Mouse (Mus musculus) intestine, embryonic 14.5 days (tissue): ENCODE results near the gene Polh. TPM values are rescaled to one million over a fixed set of nuclear protein-coding genes. Genes with fewer than 3 reads are reported as not detected.

Source experiments
- ATAC-seq: fragments of 200-750 bp; cut with Nextera tagmentation; replicated peaks from 2 replicates; pipeline ENCODE4 v1.8.0; 2017; ENCODE audit warnings: low read depth, moderate number of reproducible peaks, moderate TSS enrichment, moderate library complexity; ENCODE audit not compliant: low FRiP score, low TSS enrichment
- DNase-seq: peaks from one replicate; pipeline ENCODE4 v3.0.0-alpha.2; 2018; ENCODE audit warnings: low spot score
- H3K27ac ChIP-seq: fragments of 300-500 bp; sonication (generic); 2 replicates; pipeline ENCODE4 v1.5.1; 2014; ENCODE audit warnings: low read depth, mild to moderate bottlenecking, control low read depth
- H3K27me3 ChIP-seq: fragments of 300-500 bp; sonication (generic); replicated peaks from 2 replicates; pipeline ENCODE4 v1.6.1; 2014; ENCODE audit warnings: low read length, control low read depth; ENCODE audit not compliant: control insufficient read depth, insufficient read depth
- H3K36me3 ChIP-seq: fragments of 300-500 bp; sonication (generic); 2 replicates; pipeline ENCODE4 v1.6.1; 2014; ENCODE audit warnings: low read length, control low read depth; ENCODE audit not compliant: control insufficient read depth, insufficient read depth
- H3K4me1 ChIP-seq: fragments of 300-500 bp; sonication (generic); replicated peaks from 2 replicates; pipeline ENCODE4 v1.6.1; 2014; ENCODE audit warnings: low read length, control low read depth, mixed read lengths; ENCODE audit not compliant: control insufficient read depth, insufficient read depth
- H3K4me2 ChIP-seq: fragments of 300-500 bp; sonication (generic); 2 replicates; pipeline ENCODE4 v1.6.1; 2014; ENCODE audit warnings: low read length
- H3K4me3 ChIP-seq: fragments of 300-500 bp; sonication (generic); 2 replicates; pipeline ENCODE4 v1.5.1; 2014; ENCODE audit warnings: low read depth, low read length, control low read depth, mixed read lengths
- H3K9ac ChIP-seq: fragments of 300-500 bp; sonication (generic); 2 replicates; pipeline ENCODE4 v1.6.1; 2014; ENCODE audit warnings: mild to moderate bottlenecking, low read length
- H3K9me3 ChIP-seq: fragments of 300-500 bp; sonication (generic); 2 replicates; pipeline ENCODE4 v1.6.1; 2016; ENCODE audit warnings: low read length, control low read depth; ENCODE audit not compliant: control insufficient read depth
- WGBS: fragments of 180-500 bp; shearing (Covaris S2); extraction: QIAGEN DNeasy Blood & Tissue Kit; methylation state at CpG from one replicate; pipeline ENCODE4 v1.1.7; 2014; 5-methylcytosine and 5-hydroxymethylcytosine counted together
- polyA plus RNA-seq: library from polyadenylated mRNA; unstranded; fragments of >200 nt; fragmentation: Nextera tagmentation; extraction: Ambion mirVana; gene quantifications from 2 replicates; pipeline ENCODE4 v1.2.1, GENCODE M21; 2014

The Polh gene
- polyA plus RNA-seq, 1 experiment from 2014 or later = 9.7 TPM

DNA sequence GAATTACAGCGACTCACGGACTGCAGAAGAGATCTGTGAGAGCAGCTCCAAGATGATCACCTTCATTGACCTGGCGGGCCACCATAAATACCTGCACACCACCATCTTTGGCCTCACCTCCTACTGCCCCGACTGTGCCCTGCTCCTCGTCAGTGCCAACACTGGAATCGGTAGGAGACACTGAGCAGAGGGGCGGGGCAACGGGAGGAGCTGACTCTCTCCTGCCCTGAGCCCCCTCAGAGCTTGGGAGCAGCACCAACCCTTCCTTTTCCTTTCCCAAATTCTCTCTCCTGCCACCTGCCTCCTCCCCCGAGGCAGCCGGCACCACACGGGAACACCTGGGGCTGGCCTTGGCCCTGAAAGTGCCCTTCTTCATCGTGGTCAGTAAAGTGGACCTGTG is 37.0 kb downstream of the Polh start:
- Histone ChIP-seq H3K36me3 (peaks cover 64% of the 10 kb centered on the region), H3K4me1 (peaks cover 17% of the 10 kb centered on the region), H3K9me3 (no peaks in the 10 kb centered on the region), H3K9ac (no peak overlapping the region), H3K27me3 (no peaks in the 10 kb centered on the region), H3K4me2 (no peak overlapping the region), H3K4me3 (no peak overlapping the region), H3K27ac (no peak overlapping the region)
- DNase-seq (no peak), ATAC-seq (no peak)
- WGBS = 83% methylated on average over 12 of the region's 12 CpGs

DNA sequence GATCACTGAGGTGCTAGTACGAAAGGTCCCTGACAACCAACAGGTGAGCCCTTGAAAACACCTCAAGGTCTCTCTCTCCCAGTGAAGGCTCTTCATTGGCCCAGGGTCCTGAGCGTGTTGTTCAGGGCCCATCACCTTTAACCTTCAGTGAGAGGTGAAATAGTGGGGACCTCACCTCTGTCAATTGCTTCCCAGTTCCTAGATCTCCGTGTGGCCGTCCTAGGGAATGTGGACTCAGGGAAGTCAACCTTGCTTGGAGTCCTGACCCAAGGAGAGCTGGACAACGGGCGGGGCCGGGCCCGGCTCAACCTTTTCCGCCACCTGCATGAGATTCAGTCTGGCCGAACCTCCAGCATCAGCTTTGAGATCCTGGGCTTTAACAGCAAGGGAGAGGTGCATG is 37.7 kb downstream of the Polh start:
- Histone ChIP-seq H3K27me3 (no peaks in the 10 kb centered on the region), H3K9ac (no peak overlapping the region), H3K4me3 (no peak overlapping the region), H3K4me1 (peaks cover 18% of the 10 kb centered on the region), H3K9me3 (no peaks in the 10 kb centered on the region), H3K27ac (no peak overlapping the region), H3K36me3 (peaks cover 57% of the 10 kb centered on the region), H3K4me2 (no peak overlapping the region)
- DNase-seq = no peak
- no peak for ATAC-seq
- 95% methylated on average over 10 of the region's 10 CpGs for WGBS

DNA sequence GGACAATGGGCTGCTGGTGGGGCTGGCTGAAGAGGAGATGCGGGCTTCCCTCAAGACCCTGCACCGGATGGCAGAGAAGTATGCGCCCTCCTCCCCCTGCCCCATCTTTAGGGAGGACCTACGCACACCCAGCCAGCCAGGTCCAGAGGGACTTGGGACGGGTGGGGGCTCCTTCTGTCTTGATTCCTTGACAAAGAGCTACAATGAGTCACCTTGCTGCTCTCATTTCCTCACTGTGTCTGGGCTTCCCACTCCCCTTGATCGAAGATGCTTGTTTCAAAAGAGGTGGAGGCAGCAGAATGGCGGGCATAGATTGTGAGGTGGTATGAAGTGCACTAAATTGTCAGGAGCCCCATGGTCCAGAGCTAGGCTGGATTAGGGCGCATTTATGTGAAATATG is 38.1 kb downstream of the Polh start:
- 96% methylated on average over 8 of the region's 8 CpGs for WGBS
- H3K27ac ChIP-seq = no peak overlapping the region

DNA sequence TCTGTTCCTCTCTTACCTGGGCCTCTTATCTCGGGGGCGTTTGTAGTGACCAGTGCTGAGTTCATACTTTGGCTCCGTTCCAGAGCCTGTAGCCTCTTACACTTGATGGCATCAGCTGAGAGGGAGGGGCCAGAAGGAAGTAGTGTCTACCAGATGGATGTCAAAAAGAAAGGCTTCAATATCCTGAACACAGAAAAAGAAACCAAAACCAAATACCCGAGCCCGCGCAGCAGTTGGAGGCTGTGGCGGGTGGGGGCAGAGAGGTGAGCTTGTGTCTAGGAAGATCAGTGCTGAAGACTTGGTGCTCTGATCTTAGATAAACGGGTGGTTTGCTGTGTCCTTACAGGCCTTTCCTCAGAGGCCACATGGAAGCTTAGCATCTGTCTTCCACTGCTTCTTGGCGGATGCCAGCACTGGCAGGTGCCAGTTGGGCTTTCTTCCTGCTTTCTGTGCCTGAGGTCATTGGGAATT is 39.5 kb downstream of the Polh start:
- Histone ChIP-seq H3K27me3 (no peaks in the 10 kb centered on the region), H3K4me2 (peak overlapping the region; percentile 55), H3K4me1 (peaks cover 21% of the 10 kb centered on the region), H3K4me3 (no peak overlapping the region), H3K36me3 (peaks cover 39% of the 10 kb centered on the region), H3K9me3 (no peaks in the 10 kb centered on the region), H3K27ac (no peak overlapping the region), H3K9ac (no peak overlapping the region)
- 76% methylated on average over 9 of the region's 9 CpGs for WGBS
- no peak for ATAC-seq
- DNase-seq = peak; percentile 61

More for the DNA sequence above, 38.1 kb downstream of the Polh start:
- H3K9me3 ChIP-seq = no peaks in the 10 kb centered on the region
- no peak overlapping the region for H3K4me2 ChIP-seq
- no peak for DNase-seq
- H3K36me3 ChIP-seq = peaks cover 53% of the 10 kb centered on the region
- peaks cover 21% of the 10 kb centered on the region for H3K4me1 ChIP-seq
- ATAC-seq = no peak
- no peak overlapping the region for H3K4me3 ChIP-seq
- no peak overlapping the region for H3K9ac ChIP-seq
- H3K27me3 ChIP-seq = no peaks in the 10 kb centered on the region

DNA sequence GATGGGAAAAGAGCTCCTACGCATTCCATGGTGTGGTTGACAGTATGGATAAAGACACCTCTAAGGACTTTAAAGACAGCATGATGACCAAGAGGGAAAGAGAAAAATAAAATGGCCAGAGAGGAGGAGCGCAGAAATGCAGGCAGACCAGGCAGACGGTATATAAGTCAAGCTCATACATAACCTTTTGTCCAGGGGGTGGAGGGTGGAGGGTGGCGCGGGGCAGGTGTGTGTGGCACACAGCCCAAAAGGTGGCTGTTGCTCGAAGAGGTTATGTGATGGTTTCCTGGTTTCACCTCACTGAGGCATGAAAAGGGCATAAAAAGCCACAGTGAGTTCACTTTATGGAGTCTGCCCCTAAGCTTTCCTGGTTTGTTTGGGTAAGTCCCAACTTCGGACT is 39.9 kb downstream of the Polh start:
- peaks cover 21% of the 10 kb centered on the region for H3K4me1 ChIP-seq
- peak overlapping the region; percentile 55 for H3K4me2 ChIP-seq
- H3K9me3 ChIP-seq = no peaks in the 10 kb centered on the region
- no peak for ATAC-seq
- no peak overlapping the region for H3K9ac ChIP-seq
- H3K4me3 ChIP-seq = no peak overlapping the region
- 89% methylated on average over 7 of the region's 7 CpGs for WGBS
- DNase-seq = no peak
- no peaks in the 10 kb centered on the region for H3K27me3 ChIP-seq
- H3K27ac ChIP-seq = no peak overlapping the region
- H3K36me3 ChIP-seq = peaks cover 35% of the 10 kb centered on the region

DNA sequence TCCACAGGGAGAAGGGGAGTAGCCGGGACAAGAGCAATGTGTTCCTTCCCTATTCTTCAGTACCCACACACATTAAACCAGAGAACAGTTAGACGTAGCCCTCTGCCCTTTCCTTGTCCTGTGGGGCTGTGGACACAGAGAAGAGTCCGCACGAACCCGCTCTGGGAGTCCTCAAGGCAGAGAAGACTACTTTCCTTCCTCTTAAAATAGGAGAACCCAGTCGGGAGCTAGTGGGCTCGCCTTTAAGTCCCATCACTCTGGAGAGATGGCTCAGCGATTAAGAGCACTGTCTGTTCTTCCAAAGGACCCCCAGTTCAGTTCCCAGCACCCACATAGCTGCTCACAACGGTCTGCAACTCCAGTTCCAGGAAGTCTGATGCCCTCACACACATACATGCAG is 40.7 kb downstream of the Polh start:
- no peaks in the 10 kb centered on the region for H3K27me3 ChIP-seq
- H3K36me3 ChIP-seq = peaks cover 27% of the 10 kb centered on the region
- peak overlapping the region; percentile 80 for H3K4me3 ChIP-seq
- H3K9ac ChIP-seq = peak overlapping the region; percentile 84
- no peak for DNase-seq
- peak overlapping the region; percentile 18; the same call in 1 of the 2 replicates for H3K27ac ChIP-seq
- H3K4me2 ChIP-seq = peak overlapping the region; percentile 55
- peaks cover 21% of the 10 kb centered on the region for H3K4me1 ChIP-seq
- no peaks in the 10 kb centered on the region for H3K9me3 ChIP-seq
- ATAC-seq = no peak
- 42% methylated on average over 9 of the region's 9 CpGs for WGBS

DNA sequence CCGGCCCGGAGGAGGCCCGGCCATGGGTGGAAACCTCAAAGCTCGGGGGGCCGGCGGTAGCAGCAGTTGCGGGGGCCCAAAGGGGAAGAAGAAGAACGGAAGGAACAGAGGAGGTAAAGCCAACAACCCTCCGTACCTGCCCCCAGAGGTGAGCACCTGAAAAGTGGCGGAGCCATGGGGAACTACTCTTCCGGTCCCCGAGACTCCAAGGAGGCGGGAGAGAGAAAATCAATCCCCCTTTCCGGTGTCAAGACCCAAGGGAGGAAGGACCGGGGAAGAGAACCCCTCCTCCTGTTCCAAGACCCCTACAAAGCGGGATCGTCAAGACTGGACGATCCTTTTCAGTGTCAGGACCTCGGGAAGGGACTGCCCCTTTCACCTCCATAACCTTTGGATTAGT is 41.3 kb downstream of the Polh start:
- Histone ChIP-seq H3K4me1 (peaks cover 21% of the 10 kb centered on the region), H3K27ac (peak overlapping the region; percentile 83), H3K4me3 (peak overlapping the region; percentile 80), H3K27me3 (no peaks in the 10 kb centered on the region), H3K9ac (peak overlapping the region; percentile 84), H3K36me3 (peaks cover 21% of the 10 kb centered on the region), H3K9me3 (no peaks in the 10 kb centered on the region), H3K4me2 (peak overlapping the region; percentile 55)
- ATAC-seq = peak; percentile 34
- DNase-seq = no peak
- WGBS = 0% methylated on average over 19 of the region's 19 CpGs

DNA sequence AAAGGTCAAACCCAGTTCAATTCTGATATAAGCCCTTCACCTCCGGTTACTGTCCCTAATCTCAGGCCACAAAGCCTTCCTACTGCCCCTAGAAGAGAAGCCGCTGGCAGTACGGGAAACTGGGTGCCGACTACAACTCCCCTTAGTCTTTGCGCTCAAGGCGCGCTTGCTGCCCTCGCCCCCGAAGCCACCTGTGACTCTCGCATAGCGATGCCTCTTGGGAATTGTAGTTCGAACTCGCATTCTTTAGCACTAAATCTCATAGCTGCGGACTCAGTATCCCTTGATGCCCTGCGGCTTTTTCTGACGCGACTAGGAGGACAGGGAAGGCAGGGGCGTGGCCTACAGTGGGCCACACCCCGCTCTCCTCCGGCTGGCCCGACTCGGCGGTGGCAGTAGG is 41.8 kb downstream of the Polh start, which contains the start of gene Gtpbp2:
TSS of gene Gtpbp2 (plus strand) at position 347 of the 400 bp plus-strand sequence.
- H3K27ac ChIP-seq = peak within 1 kb of the TSS; percentile 83
- H3K36me3 ChIP-seq = peaks cover 16% of the 10 kb centered on the region
- H3K9me3 ChIP-seq = no peaks in the 10 kb centered on the region
- peak within 1 kb of the TSS; percentile 91 for H3K4me2 ChIP-seq
- ATAC-seq = peak; percentile 89
- peak within 1 kb of the TSS; percentile 80 for H3K4me3 ChIP-seq
- peak within 1 kb of the TSS; percentile 84 for H3K9ac ChIP-seq
- H3K4me1 ChIP-seq = peaks cover 21% of the 10 kb centered on the region
- under 1% methylated on average over 23 of the region's 23 CpGs for WGBS
- DNase-seq = peak; percentile 87
- no peaks in the 10 kb centered on the region for H3K27me3 ChIP-seq

DNA sequence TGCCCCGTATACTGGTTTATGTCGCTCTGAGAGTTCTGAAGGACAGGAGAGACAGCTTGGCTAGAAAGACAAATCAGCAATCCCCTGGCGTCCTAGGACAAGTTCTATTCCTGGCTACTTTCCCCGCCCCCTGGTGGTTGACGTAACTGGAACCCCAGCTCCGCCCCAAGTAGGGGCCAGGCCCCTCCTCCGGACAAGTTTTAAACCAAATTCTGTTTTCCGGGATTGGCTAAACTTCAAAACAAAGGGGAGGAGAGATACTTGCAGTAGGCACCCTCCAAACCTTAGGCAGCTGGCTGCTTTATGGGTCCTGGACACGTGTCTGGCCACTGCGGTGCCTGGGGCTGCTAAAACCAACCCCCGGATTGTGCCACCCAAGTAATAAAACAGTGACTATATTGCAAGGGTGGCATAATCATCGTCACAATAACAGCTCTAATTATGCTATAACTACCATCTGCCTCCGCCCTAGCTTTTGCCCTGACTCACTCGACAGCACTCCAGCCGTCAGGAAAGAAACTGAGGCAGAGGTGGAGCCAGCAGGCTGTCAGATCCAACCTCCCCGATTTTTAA is 42.3 kb downstream of the Polh start:
- peak overlapping the region; percentile 80 for H3K4me3 ChIP-seq
- ATAC-seq = peak; percentile 73
- H3K9me3 ChIP-seq = no peaks in the 10 kb centered on the region
- H3K27ac ChIP-seq = peak overlapping the region; percentile 83
- H3K9ac ChIP-seq = peak overlapping the region; percentile 44
- WGBS = under 1% methylated on average over 16 of the region's 16 CpGs
- peak overlapping the region; percentile 91 for H3K4me2 ChIP-seq
- peak; percentile 95 for DNase-seq
- H3K36me3 ChIP-seq = peaks cover 11% of the 10 kb centered on the region
- peaks cover 21% of the 10 kb centered on the region for H3K4me1 ChIP-seq
- H3K27me3 ChIP-seq = no peaks in the 10 kb centered on the region
